Mouse (Mus musculus): ENCODE data around the gene Rora. TPM values are rescaled to one million over a fixed set of nuclear protein-coding genes. Genes with fewer than 3 reads are reported as not detected.

The Rora gene
- polyA plus RNA-seq, 1 experiment from 2014 or later, result 11.1 TPM

DNA sequence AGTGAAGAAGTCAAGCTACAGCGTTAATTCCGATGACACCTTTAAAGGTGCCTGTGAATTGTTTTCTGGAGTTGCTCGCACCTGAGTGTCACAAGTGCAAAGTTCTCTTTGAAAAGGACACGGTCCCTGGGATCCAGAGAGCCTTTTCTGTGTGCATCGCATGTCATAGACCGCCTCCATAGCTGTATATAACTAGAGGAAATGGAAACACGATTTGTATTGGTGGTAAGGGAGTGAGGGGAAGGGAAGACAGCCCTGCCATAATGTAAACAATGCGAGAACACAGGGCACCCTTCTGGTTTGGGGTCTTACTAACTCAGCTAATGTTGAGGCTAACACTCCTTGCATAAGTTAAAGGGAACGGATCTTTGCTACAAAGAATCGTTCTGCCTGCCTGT is 744.9 kb downstream of the Rora start:
- H3K4me1 ChIP-seq (replicated peaks), result peaks cover 16% of the 10 kb centered on the region
- WGBS, result 18% methylated on average over 10 of the region's 10 CpGs
- H3K4me2 ChIP-seq, result peak overlapping the region; percentile 90
- H3K36me3 ChIP-seq, result no peaks in the 10 kb centered on the region
- peak overlapping the region; percentile 76 for H3K4me3 ChIP-seq
- peak; percentile 25; the same call in 1 of the 2 replicates for ATAC-seq (ENCODE audit: low read depth)
- no peaks in the 10 kb centered on the region for H3K9me3 ChIP-seq
- peak overlapping the region; percentile 94 for H3K27ac ChIP-seq (replicated peaks)
- peak overlapping the region; percentile 91 for H3K9ac ChIP-seq
- H3K27me3 ChIP-seq, result no peaks in the 10 kb centered on the region

DNA sequence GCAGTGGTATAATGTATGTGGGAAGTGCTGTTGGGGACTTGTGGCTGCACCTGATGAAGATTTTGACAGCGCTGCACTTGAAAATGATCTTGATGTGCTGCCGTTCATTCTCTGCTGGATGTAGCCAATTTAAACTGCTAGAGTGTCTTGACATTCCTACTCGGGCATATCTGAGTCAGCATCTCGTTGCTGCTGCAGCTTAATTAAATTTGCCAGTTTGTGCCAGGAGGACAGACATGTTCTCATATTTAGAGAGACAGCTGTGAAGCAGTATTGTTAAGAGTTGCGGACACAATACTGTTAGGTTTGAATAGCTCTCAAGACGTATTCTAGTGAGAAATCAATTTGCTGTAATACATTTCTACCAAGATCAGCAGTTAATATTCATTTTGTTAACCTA is 751.1 kb downstream of the Rora start:
- Histone ChIP-seq H3K4me3 (no peak overlapping the region), H3K9me3 (no peaks in the 10 kb centered on the region), H3K9ac (no peak overlapping the region), H3K27me3 (no peaks in the 10 kb centered on the region), H3K36me3 (no peaks in the 10 kb centered on the region), H3K27ac (replicated peaks) (no peak overlapping the region), H3K4me1 (replicated peaks) (no peaks in the 10 kb centered on the region), H3K4me2 (no peak overlapping the region)
- no peak for ATAC-seq (ENCODE audit: low read depth)
- WGBS, result 74% methylated on average over 6 of the region's 6 CpGs

DNA sequence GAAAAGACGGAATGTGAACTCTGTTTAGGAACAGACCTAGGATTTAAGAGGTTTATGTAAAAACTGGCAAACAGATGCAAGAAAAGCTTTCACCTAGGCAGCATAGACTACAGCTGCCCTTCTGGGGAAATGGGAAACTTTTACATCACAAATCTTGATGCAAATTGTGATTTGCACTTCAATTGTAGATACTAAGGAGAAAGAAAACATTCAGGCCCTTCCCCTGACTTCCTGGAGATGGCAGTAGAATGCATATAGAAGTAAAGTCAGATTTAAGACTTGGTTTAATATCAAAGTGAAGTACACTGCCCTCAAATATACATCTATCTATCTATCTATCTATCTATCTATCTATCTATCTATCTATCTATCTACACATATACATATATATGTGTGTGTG is 765.9 kb downstream of the Rora start:
- Histone ChIP-seq H3K4me1 (replicated peaks) (no peaks in the 10 kb centered on the region), H3K9me3 (no peaks in the 10 kb centered on the region), H3K27me3 (no peaks in the 10 kb centered on the region), H3K4me2 (no peak overlapping the region), H3K4me3 (no peak overlapping the region), H3K27ac (replicated peaks) (no peak overlapping the region), H3K9ac (no peak overlapping the region), H3K36me3 (peaks cover 39% of the 10 kb centered on the region)
- WGBS, result 96% methylated on average over 1 of the region's 1 CpGs
- ATAC-seq (ENCODE audit: low read depth), result no peak

DNA sequence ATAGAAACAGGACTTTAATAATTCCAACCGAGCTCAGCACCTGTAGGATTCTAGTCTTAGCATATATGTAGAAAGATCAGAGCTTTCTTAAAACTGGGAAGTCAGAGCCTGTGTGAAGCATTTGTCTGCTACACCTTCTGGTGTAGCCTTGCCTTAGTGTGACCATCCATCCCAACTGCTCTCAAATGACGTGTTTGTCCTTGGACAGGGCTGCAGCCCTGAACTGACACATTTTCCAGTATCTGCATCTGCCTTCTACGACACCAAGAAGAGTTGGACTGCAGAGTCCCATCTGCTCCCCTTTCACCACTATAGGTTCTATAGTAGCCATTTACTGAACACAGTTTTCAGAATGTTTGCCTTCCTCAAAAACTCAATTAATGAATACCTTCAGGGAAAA is 776.9 kb downstream of the Rora start:
- H3K9me3 ChIP-seq, result no peaks in the 10 kb centered on the region
- H3K27me3 ChIP-seq, result no peaks in the 10 kb centered on the region
- H3K9ac ChIP-seq, result no peak overlapping the region
- peaks cover 47% of the 10 kb centered on the region for H3K36me3 ChIP-seq
- ATAC-seq (ENCODE audit: low read depth), result no peak
- 92% methylated on average over 3 of the region's 3 CpGs for WGBS
- no peak overlapping the region for H3K4me2 ChIP-seq
- H3K4me3 ChIP-seq, result no peak overlapping the region
- peaks cover 16% of the 10 kb centered on the region; the same call in 1 of the 2 replicates for H3K4me1 ChIP-seq (replicated peaks)
- no peak overlapping the region for H3K27ac ChIP-seq (replicated peaks)

DNA sequence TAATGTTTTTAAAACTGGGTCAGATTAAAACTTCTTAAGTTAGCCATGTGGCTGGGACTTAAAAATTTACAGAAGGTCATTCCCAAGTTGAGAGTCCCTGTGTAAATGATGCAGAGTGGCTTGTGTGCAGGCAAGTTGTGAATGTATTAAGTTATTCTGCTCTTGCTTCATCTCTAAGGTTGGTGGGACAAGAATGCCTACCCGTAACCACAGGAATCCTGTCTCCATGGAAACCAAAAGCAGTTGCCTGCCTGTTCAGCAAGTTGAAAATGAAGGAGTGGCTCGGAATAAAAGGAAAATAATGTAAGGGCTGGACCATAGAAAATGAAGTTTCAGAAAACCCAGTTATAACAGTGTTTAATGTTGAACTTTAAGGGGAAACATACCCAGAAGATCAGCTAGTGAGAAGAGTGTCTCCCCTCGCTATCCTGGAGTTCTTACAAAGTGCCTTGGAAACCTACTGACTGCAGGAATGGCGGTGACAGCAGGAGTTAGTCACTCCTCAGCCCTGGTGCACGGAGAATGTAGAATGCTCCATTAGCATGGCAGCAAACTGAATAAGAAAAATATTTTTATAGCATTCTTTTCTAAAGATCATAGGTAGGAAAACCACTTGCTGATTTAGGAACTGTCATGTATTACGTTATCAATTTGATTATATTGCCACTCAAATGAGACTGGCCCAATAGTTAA is 778.4 kb downstream of the Rora start:
- H3K4me3 ChIP-seq, result no peak overlapping the region
- H3K4me1 ChIP-seq (replicated peaks), result peaks cover 16% of the 10 kb centered on the region; the same call in 1 of the 2 replicates
- no peak for ATAC-seq (ENCODE audit: low read depth)
- peak overlapping the region; percentile 68 for H3K27ac ChIP-seq (replicated peaks)
- H3K9ac ChIP-seq, result no peak overlapping the region
- no peak overlapping the region for H3K4me2 ChIP-seq
- H3K36me3 ChIP-seq, result peaks cover 36% of the 10 kb centered on the region
- no peaks in the 10 kb centered on the region for H3K27me3 ChIP-seq
- 28% methylated on average over 6 of the region's 6 CpGs for WGBS
- no peaks in the 10 kb centered on the region for H3K9me3 ChIP-seq

DNA sequence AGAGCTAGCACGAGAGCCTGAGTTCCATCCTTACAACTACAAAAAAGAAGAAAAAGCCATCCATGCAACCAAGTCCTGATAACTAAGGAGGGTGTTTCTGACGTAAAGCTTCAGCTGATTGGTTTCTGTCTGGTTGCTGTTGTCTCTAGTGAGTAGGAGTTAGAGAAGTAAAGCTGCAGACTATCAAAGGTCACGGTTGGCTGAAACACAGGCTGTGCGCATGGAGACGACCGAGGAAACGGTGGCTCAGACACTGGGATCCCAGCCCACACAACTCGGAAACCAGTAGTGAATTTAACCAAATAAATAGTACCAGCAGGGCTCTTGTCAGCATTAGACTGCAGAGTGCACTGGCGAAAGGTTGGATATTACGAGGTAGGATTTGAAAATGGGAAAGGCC is 781.6 kb downstream of the Rora start:
- Histone ChIP-seq H3K27me3 (no peaks in the 10 kb centered on the region), H3K36me3 (peaks cover 12% of the 10 kb centered on the region; the same call in 1 of the 2 replicates), H3K4me1 (replicated peaks) (peaks cover 16% of the 10 kb centered on the region; the same call in 1 of the 2 replicates), H3K9me3 (no peaks in the 10 kb centered on the region), H3K27ac (replicated peaks) (no peak overlapping the region), H3K9ac (no peak overlapping the region), H3K4me2 (no peak overlapping the region), H3K4me3 (no peak overlapping the region)
- ATAC-seq (ENCODE audit: low read depth), result no peak
- WGBS, result 81% methylated on average over 10 of the region's 10 CpGs

DNA sequence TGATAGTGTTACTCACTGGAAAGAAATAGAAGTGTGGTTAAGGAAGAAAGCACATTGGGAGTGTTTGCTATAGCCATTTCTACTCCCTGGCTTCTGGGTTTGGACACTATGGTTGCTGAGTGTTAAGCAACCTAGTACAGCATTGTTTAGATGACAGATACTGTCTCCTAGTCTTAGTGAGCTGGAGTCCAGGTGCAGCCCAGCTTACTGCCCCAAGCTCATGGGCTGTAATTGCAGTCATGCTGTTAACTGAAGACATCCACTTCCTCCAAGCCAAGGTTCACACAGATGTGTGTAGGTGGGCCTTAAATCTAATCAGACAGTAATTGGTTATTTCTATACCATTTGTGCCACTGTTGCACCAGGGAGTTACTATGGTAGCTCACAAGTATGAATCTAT is 782.1 kb downstream of the Rora start:
- Histone ChIP-seq H3K4me1 (replicated peaks) (peaks cover 16% of the 10 kb centered on the region; the same call in 1 of the 2 replicates), H3K4me3 (no peak overlapping the region), H3K9ac (no peak overlapping the region), H3K9me3 (no peaks in the 10 kb centered on the region), H3K36me3 (peaks cover 8% of the 10 kb centered on the region; the same call in 1 of the 2 replicates), H3K27me3 (no peaks in the 10 kb centered on the region), H3K27ac (replicated peaks) (no peak overlapping the region), H3K4me2 (no peak overlapping the region)
- no peak for ATAC-seq (ENCODE audit: low read depth)
